Mouse (Mus musculus): ENCODE measurements around the gene Nolc1.
"Not testable (repeated sequence)": the region's sequence is repeated elsewhere in the genome, so short reads cannot be mapped to it uniquely, and the experiment has no call there.

Gene Nolc1

GRCm38 (mm10) chr19:46091641-46092040, 16.0 kb downstream of the Nolc1 start:
- DNase-seq (ENCODE audit: low read depth, low spot score): no peak

DNA sequence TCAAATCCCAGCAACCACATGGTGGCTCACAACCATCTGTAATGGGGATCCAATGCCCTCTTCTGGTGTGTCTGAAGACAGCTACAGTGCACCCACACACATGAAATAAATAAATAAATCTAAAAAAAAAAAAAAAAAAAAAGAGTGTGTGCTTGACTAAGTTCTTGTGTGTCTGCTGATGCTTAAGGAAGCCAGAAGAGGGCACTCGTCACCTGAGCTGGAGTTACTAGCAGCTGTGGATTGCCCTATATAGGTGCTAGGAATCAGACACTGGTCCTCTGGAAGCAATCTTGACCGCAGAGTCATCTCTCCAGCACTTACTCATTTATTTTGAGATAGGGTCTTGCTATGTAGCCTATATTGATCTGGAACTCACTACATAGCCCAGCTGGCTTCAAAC, 18.5 kb downstream of the Nolc1 start:
- no peak for DNase-seq (ENCODE audit: low read depth, low spot score)

DNA sequence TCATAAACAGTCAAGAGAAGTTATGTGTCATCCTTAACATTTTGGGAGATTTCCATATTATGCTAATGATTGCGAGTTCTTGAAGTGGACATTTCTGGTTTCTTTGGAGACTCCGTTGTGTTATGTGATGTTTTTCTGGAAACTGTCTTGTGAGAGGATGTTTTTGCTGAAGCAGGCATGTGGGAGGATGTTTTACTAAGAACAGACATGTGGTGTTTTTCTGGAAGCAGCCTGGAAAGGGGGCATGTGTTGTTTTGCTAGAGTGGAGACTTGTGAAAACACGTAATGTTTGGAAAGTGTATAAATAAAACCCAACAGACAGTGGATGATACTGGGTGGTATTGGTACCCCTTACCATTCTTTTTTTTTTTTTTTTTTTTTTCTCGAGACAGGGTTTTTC, 19.6 kb downstream of the Nolc1 start:
- DNase-seq (ENCODE audit: low read depth, low spot score): no peak

DNA sequence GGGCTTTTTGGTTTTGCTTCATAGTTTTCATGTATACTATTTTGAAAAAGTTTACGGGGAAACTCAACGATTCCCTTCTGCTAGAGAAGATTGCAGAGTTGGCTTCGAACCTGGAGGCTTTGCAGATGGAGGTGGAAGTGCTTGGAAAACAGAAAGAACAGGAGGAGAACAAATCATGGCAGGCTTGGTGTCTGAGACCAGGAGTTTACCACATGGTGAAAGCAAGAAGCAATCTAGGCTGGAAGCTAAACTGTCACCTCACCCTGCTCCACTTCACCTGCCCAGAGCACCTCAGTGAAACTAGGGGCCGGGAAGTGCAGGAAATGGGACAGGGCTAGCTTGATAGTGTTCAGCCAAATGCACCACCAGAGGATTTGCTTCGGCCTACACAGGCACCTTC, 20.7 kb downstream of the Nolc1 start:
- DNase-seq (ENCODE audit: low read depth, low spot score): no peak

- DNase-seq (ENCODE audit: low read depth, low spot score): no peak
Observed at GRCm38 (mm10) chr19:46099561-46099960, 23.9 kb downstream of the Nolc1 start.

- DNase-seq (ENCODE audit: low read depth, low spot score): no peak
Observed at GRCm38 (mm10) chr19:46103437-46104186, 27.9 kb downstream of the Nolc1 start.

GRCm38 (mm10) chr19:46104187-46104557, 28.5 kb downstream of the Nolc1 start:
- DNase-seq (ENCODE audit: low read depth, low spot score): no peak

- DNase-seq (ENCODE audit: low read depth, low spot score): no peak
Observed at GRCm38 (mm10) chr19:46110214-46110613, 34.6 kb downstream of the Nolc1 start.

- no peak for DNase-seq (ENCODE audit: low read depth, low spot score)
Observed at GRCm38 (mm10) chr19:46110781-46111180, 35.1 kb downstream of the Nolc1 start.

DNA sequence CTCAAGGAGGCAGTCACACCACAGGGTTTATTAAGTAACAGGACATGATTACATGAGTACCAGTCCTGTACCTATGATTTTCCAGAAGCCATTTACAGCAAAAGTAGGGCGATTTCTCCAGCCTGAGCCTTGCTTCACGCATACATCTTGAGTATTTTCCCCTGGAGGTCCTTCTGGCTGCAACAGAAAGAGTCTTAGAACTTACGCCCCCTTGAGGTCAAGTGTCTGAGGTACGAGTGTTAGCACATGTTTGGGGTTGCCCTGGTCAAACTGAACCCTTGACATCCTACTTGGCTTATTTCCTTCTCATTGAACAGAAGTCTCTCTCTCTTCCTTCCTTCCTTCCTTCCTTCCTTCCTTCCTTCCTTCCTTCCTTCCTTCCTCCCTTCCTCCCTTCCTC, 39.0 kb downstream of the Nolc1 start:
- no peak for DNase-seq (ENCODE audit: low read depth, low spot score)

DNA sequence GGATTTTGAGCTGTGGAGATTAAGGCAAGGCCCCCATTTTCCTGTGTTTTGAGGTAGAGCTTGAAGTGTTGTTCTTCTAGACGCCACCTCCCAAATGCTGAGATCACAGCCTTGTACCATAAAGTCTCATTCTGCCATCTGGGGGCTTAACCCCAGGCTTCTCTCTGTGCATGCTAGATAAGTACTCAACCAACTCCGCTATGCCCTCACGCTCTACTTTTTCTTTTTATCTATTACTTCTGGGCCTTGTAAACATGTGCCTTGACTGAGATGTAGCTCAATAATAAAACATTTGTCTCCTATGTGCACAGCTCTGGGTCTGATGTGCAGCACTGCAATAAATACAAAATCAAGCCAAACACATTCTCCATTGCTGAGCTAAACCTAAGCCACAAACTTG, 43.8 kb downstream of the Nolc1 start:
- DNase-seq (ENCODE audit: low read depth, low spot score): no peak

DNA sequence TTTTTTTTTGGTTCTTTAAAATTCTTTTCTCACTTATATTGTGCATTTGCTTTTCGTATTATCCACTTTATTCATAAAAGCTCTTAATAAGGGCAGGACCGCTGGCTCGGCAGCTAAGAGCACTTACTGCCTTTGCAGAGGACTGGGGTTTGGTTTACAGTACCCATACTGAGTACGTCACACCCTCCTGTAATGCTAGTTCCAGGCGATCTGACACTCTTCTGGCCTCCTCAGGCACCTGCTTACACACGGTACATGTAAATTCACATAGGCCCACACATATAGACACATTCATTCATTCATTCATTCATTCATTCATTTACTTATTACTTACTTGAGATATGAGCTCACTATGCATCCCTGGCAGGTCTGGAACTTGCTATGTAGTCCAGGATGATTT, 45.2 kb downstream of the Nolc1 start:
- DNase-seq (ENCODE audit: low read depth, low spot score): no peak

- no peak for DNase-seq (ENCODE audit: low read depth, low spot score)
Observed at GRCm38 (mm10) chr19:46123876-46124275, 48.2 kb downstream of the Nolc1 start.

- DNase-seq (ENCODE audit: low read depth, low spot score): no peak
Observed at GRCm38 (mm10) chr19:46124651-46125050, 49.0 kb downstream of the Nolc1 start.

GRCm38 (mm10) chr19:46126301-46126700, 50.6 kb downstream of the Nolc1 start:
- DNase-seq (ENCODE audit: low read depth, low spot score): no peak

DNA sequence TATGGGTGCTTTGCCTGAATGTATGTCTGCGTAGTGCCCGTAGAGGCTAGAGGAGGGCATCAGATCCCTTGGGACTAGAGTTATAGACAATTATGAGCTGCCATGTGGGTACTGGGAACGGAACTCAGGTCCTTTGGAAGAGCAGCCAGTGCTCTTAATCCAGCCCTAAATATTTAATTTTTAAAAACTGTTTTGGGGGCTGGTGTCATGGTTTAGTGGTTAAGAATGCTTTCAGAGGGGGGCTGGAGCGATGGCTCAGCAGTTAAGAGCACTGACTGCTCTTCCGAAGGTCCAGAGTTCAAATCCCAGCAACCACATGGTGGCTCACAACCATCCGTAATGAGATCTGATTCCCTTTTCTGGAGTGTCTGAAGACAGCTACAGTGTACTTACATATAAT, 54.1 kb downstream of the Nolc1 start:
- not testable (repeated sequence) for DNase-seq (ENCODE audit: low read depth, low spot score)

DNA sequence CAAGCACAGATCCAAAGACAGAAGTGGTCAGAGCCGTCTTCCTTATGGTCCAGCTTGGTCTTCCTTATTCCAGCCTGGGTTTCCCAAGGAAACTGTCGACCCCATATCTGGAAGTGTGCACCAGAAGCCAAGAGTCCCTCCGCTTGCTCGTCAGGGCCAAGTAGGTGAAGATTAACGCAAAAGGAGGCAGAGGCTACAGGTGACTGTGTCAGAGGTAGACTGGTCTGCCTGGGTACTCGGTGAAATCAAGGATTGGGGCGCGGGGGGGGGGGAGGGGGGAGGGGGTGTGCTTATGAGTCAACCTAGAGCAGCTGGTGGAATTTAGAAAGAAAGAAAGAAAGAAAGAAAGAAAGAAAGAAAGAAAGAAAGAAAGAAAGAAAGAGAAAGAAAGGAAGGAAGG, 55.6 kb downstream of the Nolc1 start:
- DNase-seq (ENCODE audit: low read depth, low spot score): no peak

GRCm38 (mm10) chr19:46131694-46132525, 56.2 kb downstream of the Nolc1 start, which contains the start of gene Elovl3:
TSS of gene Elovl3 (plus strand) at chr19:46131897.
- no peak for DNase-seq (ENCODE audit: low read depth, low spot score)

- DNase-seq (ENCODE audit: low read depth, low spot score): no peak
Observed at GRCm38 (mm10) chr19:46132577-46132976, 56.9 kb downstream of the Nolc1 start.

All from embryo, embryonic 11.5 days (tissue).